Mouse (Mus musculus): ENCODE results near the gene Lpp. TPM values are rescaled to one million over a fixed set of nuclear protein-coding genes. Genes with fewer than 3 reads are reported as not detected.

Gene Lpp
- polyA plus RNA-seq, 1 experiment from 2014 or later, result 12.2 TPM

DNA sequence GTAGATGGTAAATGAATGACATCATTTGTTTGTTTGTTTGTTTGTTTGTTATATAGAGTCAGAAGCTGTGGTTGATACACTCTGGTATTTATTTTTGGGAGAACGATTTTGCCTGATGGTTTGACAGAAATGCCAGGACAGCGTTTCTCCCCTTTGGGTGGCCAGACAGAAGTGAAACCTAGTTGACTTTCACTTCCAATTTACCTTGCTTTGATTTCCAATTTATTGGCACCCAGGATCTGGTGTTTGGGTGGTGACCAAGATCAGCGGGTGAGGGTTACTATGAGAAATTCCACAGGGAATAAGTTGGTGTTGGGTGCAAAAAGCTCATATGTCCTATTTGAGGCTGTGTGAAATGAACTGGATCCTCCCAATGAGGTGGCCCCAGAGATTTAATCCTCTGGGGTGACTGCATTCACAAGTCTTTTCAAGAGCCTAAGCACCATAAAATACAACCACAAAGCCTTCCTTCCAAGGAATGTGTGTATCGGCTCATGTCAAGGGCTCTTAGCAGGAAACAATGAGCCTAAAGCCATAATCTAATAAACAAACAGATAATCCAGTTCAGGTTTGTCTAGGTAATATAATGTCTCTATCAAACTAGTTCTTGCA, 249.8 kb downstream of the Lpp start:
- 65% methylated on average over 4 of the region's 4 CpGs for WGBS

DNA sequence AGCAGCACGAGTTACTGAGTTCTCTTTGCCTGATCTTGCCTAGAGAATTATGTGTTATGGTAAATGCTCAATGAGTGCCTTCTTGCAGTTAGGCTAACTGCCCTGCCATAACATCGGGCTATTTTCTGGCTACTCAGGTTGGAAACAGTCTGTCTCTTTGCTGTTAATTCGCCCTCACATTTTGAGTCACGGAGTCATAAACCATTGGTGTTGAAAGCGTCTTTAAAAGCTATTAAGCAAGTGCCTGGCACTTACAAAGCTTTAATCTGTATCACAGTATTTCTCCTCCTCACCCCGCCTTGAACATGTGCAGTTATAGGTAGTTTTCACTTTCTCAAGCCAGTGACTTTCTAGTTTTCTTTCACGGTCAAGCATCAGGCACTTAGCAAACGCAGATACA, 250.8 kb downstream of the Lpp start:
- WGBS, result 89% methylated on average over 8 of the region's 8 CpGs
- no peaks in the 10 kb centered on the region for H3K27me3 ChIP-seq (replicated peaks; ENCODE audit: control insufficient read depth, insufficient read depth, low read length)
- no peak for ATAC-seq

More for the DNA sequence above, 249.8 kb downstream of the Lpp start:
- Histone ChIP-seq H3K27ac (ENCODE audit: low read length) (no peak overlapping the region), H3K9ac (replicated peaks; ENCODE audit: low read depth, low read length) (no peak overlapping the region), H3K36me3 (ENCODE audit: control insufficient read depth, insufficient read depth) (no peaks in the 10 kb centered on the region), H3K4me3 (replicated peaks; ENCODE audit: low read length) (no peak overlapping the region), H3K4me1 (replicated peaks; ENCODE audit: control insufficient read depth, insufficient read depth, low read length) (no peaks in the 10 kb centered on the region), H3K9me3 (ENCODE audit: control insufficient read depth, low read length) (no peaks in the 10 kb centered on the region), H3K4me2 (ENCODE audit: low read length) (no peak overlapping the region), H3K27me3 (replicated peaks; ENCODE audit: control insufficient read depth, insufficient read depth, low read length) (no peaks in the 10 kb centered on the region)
- ATAC-seq, result no peak

GRCm38 (mm10) chr16:24644760-24645406, 251.6 kb downstream of the Lpp start:
- 90% methylated on average over 4 of the region's 4 CpGs for WGBS

More for the DNA sequence above, 250.8 kb downstream of the Lpp start:
- Histone ChIP-seq H3K9me3 (ENCODE audit: control insufficient read depth, low read length) (no peaks in the 10 kb centered on the region), H3K4me2 (ENCODE audit: low read length) (no peak overlapping the region), H3K27ac (ENCODE audit: low read length) (no peak overlapping the region), H3K4me1 (replicated peaks; ENCODE audit: control insufficient read depth, insufficient read depth, low read length) (no peaks in the 10 kb centered on the region), H3K4me3 (replicated peaks; ENCODE audit: low read length) (no peak overlapping the region), H3K36me3 (ENCODE audit: control insufficient read depth, insufficient read depth) (no peaks in the 10 kb centered on the region), H3K9ac (replicated peaks; ENCODE audit: low read depth, low read length) (no peak overlapping the region)

GRCm38 (mm10) chr16:24645906-24646603, 252.7 kb downstream of the Lpp start:
- 54% methylated on average over 6 of the region's 6 CpGs for WGBS
- H3K9ac ChIP-seq (replicated peaks; ENCODE audit: low read depth, low read length), result no peak overlapping the region
- H3K27ac ChIP-seq (ENCODE audit: low read length), result no peak overlapping the region
- no peaks in the 10 kb centered on the region for H3K4me1 ChIP-seq (replicated peaks; ENCODE audit: control insufficient read depth, insufficient read depth, low read length)
- no peaks in the 10 kb centered on the region for H3K27me3 ChIP-seq (replicated peaks; ENCODE audit: control insufficient read depth, insufficient read depth, low read length)
- ATAC-seq, result no peak
- H3K4me3 ChIP-seq (replicated peaks; ENCODE audit: low read length), result no peak overlapping the region
- H3K4me2 ChIP-seq (ENCODE audit: low read length), result no peak overlapping the region
- no peaks in the 10 kb centered on the region for H3K9me3 ChIP-seq (ENCODE audit: control insufficient read depth, low read length)
- H3K36me3 ChIP-seq (ENCODE audit: control insufficient read depth, insufficient read depth), result no peaks in the 10 kb centered on the region

More at GRCm38 (mm10) chr16:24644760-24645406, 251.6 kb downstream of the Lpp start:
- no peak for ATAC-seq
- Histone ChIP-seq H3K27ac (ENCODE audit: low read length) (no peak overlapping the region), H3K9me3 (ENCODE audit: control insufficient read depth, low read length) (no peaks in the 10 kb centered on the region), H3K4me2 (ENCODE audit: low read length) (no peak overlapping the region), H3K36me3 (ENCODE audit: control insufficient read depth, insufficient read depth) (no peaks in the 10 kb centered on the region), H3K4me3 (replicated peaks; ENCODE audit: low read length) (no peak overlapping the region), H3K9ac (replicated peaks; ENCODE audit: low read depth, low read length) (no peak overlapping the region), H3K4me1 (replicated peaks; ENCODE audit: control insufficient read depth, insufficient read depth, low read length) (no peaks in the 10 kb centered on the region), H3K27me3 (replicated peaks; ENCODE audit: control insufficient read depth, insufficient read depth, low read length) (no peaks in the 10 kb centered on the region)

DNA sequence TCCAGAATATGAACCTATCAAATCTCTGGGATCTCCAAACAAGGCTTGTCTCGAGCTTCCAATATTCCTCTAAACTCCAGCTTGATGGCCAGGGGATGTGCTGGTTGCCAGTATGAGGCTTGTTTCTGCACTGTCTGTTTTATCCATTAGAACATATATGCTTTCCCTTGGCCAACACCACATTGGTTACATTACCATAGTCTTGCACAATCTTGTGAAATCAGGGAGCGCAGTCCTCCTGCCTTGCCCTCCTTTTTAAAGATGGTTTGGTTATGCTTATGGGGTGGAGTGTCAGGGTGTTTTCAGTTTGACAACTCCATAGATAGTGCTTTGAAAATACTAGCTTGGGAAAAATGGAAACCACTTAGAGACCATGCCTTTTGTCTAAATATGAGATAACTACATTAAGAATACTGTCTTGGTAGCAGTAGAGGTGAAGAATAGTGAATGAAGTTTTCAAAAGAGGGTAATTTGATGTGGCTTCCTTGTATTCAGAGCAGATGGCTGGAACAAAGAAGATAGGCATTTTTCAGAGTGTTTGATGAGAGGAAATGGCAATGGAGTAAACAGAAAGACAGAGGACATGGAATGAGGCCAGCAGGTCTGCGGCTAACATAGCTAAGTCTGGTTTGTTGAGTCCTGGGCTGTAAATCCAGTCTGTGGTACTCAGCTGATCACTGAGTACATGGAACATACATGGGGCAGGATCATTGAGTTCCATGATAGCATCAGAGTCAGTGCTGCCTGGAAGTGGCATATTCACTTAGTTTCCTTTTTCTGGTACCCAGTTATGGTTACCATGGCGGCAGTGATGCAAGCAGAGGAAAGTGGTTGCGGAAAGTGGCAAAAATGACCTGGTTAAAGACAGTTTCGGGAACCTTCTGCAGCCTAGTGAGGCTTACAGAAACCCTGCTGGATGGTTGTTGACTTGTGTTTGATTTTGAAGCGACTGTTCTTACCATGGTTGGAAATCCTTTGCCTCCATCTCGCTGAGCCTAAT, 258.6 kb downstream of the Lpp start:
- no peaks in the 10 kb centered on the region for H3K9me3 ChIP-seq (ENCODE audit: control insufficient read depth, low read length)

GRCm38 (mm10) chr16:24653041-24653440, 259.7 kb downstream of the Lpp start:
- H3K36me3 ChIP-seq (ENCODE audit: control insufficient read depth, insufficient read depth), result no peaks in the 10 kb centered on the region
- H3K9ac ChIP-seq (replicated peaks; ENCODE audit: low read depth, low read length), result no peak overlapping the region
- 70% methylated on average over 5 of the region's 5 CpGs for WGBS
- H3K27ac ChIP-seq (ENCODE audit: low read length), result no peak overlapping the region
- peaks cover 8% of the 10 kb centered on the region; the same call in 1 of the 2 replicates for H3K4me1 ChIP-seq (replicated peaks; ENCODE audit: control insufficient read depth, insufficient read depth, low read length)
- no peaks in the 10 kb centered on the region for H3K27me3 ChIP-seq (replicated peaks; ENCODE audit: control insufficient read depth, insufficient read depth, low read length)
- no peak overlapping the region for H3K4me2 ChIP-seq (ENCODE audit: low read length)
- H3K4me3 ChIP-seq (replicated peaks; ENCODE audit: low read length), result no peak overlapping the region
- H3K9me3 ChIP-seq (ENCODE audit: control insufficient read depth, low read length), result no peaks in the 10 kb centered on the region
- ATAC-seq, result no peak

More for the DNA sequence above, 258.6 kb downstream of the Lpp start:
- ATAC-seq, result no peak
- H3K36me3 ChIP-seq (ENCODE audit: control insufficient read depth, insufficient read depth), result no peaks in the 10 kb centered on the region
- 65% methylated on average over 8 of the region's 8 CpGs for WGBS
- H3K4me3 ChIP-seq (replicated peaks; ENCODE audit: low read length), result no peak overlapping the region
- H3K27me3 ChIP-seq (replicated peaks; ENCODE audit: control insufficient read depth, insufficient read depth, low read length), result no peaks in the 10 kb centered on the region
- no peak overlapping the region for H3K9ac ChIP-seq (replicated peaks; ENCODE audit: low read depth, low read length)
- H3K4me2 ChIP-seq (ENCODE audit: low read length), result no peak overlapping the region
- no peak overlapping the region for H3K27ac ChIP-seq (ENCODE audit: low read length)
- peaks cover 8% of the 10 kb centered on the region; the same call in 1 of the 2 replicates for H3K4me1 ChIP-seq (replicated peaks; ENCODE audit: control insufficient read depth, insufficient read depth, low read length)

DNA sequence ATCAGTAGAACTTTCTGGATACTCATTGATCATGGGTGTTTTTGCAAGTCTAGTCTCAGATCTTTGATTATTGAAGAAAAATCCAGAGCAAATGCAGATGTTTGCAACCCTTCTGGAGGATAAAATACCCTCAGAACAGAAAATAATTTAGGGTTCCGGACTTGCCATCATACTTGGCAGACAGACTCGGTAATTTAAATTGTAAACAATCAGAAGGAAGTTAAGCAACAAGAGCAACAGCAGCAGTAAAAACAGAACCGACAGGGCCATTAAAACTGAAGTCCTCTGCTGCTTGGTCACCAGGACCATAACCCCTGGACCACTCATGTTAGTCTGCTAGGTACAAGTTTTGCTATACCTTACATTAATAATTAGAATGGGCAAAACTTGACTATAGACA, 261.8 kb downstream of the Lpp start:
- Histone ChIP-seq H3K36me3 (ENCODE audit: control insufficient read depth, insufficient read depth) (no peaks in the 10 kb centered on the region), H3K27ac (ENCODE audit: low read length) (no peak overlapping the region), H3K4me1 (replicated peaks; ENCODE audit: control insufficient read depth, insufficient read depth, low read length) (peaks cover 8% of the 10 kb centered on the region; the same call in 1 of the 2 replicates), H3K9ac (replicated peaks; ENCODE audit: low read depth, low read length) (no peak overlapping the region), H3K4me3 (replicated peaks; ENCODE audit: low read length) (no peak overlapping the region), H3K4me2 (ENCODE audit: low read length) (no peak overlapping the region), H3K27me3 (replicated peaks; ENCODE audit: control insufficient read depth, insufficient read depth, low read length) (no peaks in the 10 kb centered on the region), H3K9me3 (ENCODE audit: control insufficient read depth, low read length) (no peaks in the 10 kb centered on the region)
- WGBS, result 84% methylated on average over 3 of the region's 3 CpGs
- no peak for ATAC-seq

- no peaks in the 10 kb centered on the region for H3K36me3 ChIP-seq (ENCODE audit: control insufficient read depth, insufficient read depth)
- no peaks in the 10 kb centered on the region for H3K27me3 ChIP-seq (replicated peaks; ENCODE audit: control insufficient read depth, insufficient read depth, low read length)
- no peak overlapping the region for H3K4me3 ChIP-seq (replicated peaks; ENCODE audit: low read length)
- H3K9me3 ChIP-seq (ENCODE audit: control insufficient read depth, low read length), result no peaks in the 10 kb centered on the region
- 96% methylated on average over 8 of the region's 8 CpGs for WGBS
- H3K27ac ChIP-seq (ENCODE audit: low read length), result no peak overlapping the region
- no peak overlapping the region for H3K9ac ChIP-seq (replicated peaks; ENCODE audit: low read depth, low read length)
- no peak overlapping the region for H3K4me2 ChIP-seq (ENCODE audit: low read length)
- peaks cover 8% of the 10 kb centered on the region; the same call in 1 of the 2 replicates for H3K4me1 ChIP-seq (replicated peaks; ENCODE audit: control insufficient read depth, insufficient read depth, low read length)
- no peak for ATAC-seq
Observed at GRCm38 (mm10) chr16:24656026-24656425, 262.7 kb downstream of the Lpp start.
